Mouse (Mus musculus) ES-E14 (cell line): ENCODE measurements around the gene 4933430I17Rik. TPM values are rescaled to one million over a fixed set of nuclear protein-coding genes. Genes with fewer than 3 reads are reported as not detected.

Experiments
- DNase-seq: peaks from one replicate; pipeline ENCODE4 v3.0.0-alpha.2; 2013; ENCODE audit warnings: low read depth, low spot score
- H3K27ac ChIP-seq: 2 replicates; pipeline ENCODE4 v1.5.1; 2012; ENCODE audit warnings: low read depth, mild to moderate bottlenecking, low read length, moderate library complexity, mixed read lengths; ENCODE audit not compliant: poor library complexity, insufficient read depth, severe bottlenecking
- H3K36me3 ChIP-seq: 2 replicates; pipeline ENCODE4 v1.6.1; 2012; ENCODE audit warnings: mild to moderate bottlenecking, low read length, moderate library complexity, mixed read lengths; ENCODE audit not compliant: control insufficient read depth, poor library complexity, insufficient read depth, severe bottlenecking
- H3K4me1 ChIP-seq, 2 experiments: fragments of 150-350 bp in 1 of 2; sonication (generic) in 1 of 2; 2 replicates each; pipeline ENCODE4 v1.6.1; 2012; ENCODE audit warnings: low read length in 2 of 2, mild to moderate bottlenecking in 1 of 2, mixed read lengths in 1 of 2; ENCODE audit not compliant: control insufficient read depth in 2 of 2, insufficient read depth in 2 of 2, poor library complexity in 1 of 2
- H3K4me3 ChIP-seq, 2 experiments: fragments of 150-350 bp in 1 of 2; sonication (generic) in 1 of 2; 2 replicates each; pipeline ENCODE4 v1.5.1; 2012; ENCODE audit warnings: low read length in 2 of 2, low read depth in 1 of 2, mild to moderate bottlenecking in 1 of 2, mixed read lengths in 1 of 2; ENCODE audit not compliant: insufficient read depth in 1 of 2, poor library complexity in 1 of 2, severe bottlenecking in 1 of 2
- H3K9ac ChIP-seq: 2 replicates; pipeline ENCODE4 v1.6.1; 2012; ENCODE audit warnings: low read depth, mild to moderate bottlenecking, low read length, mixed read lengths; ENCODE audit not compliant: poor library complexity, insufficient read depth, severe bottlenecking
- H3K9me3 ChIP-seq: fragments of 150-350 bp; sonication (generic); 2 replicates; pipeline ENCODE4 v1.6.1; 2012; ENCODE audit warnings: low read depth, mild to moderate bottlenecking, low read length; ENCODE audit not compliant: control insufficient read depth, insufficient read depth
- CHD2 ChIP-seq: IDR thresholded peaks from 2 replicates; pipeline ENCODE4 v1.6.1; 2014; ENCODE audit warnings: mild to moderate bottlenecking, low read depth, low read length, inconsistent platforms
- HCFC1 ChIP-seq: IDR thresholded peaks from 2 replicates; pipeline ENCODE4 v1.6.1; 2012; ENCODE audit warnings: low read length, inconsistent platforms, borderline replicate concordance; ENCODE audit not compliant: insufficient read depth
- MAFK ChIP-seq: IDR thresholded peaks from 2 replicates; pipeline ENCODE4 v1.6.1; 2014; ENCODE audit warnings: mild to moderate bottlenecking, low read depth, low read length, inconsistent platforms; ENCODE audit not compliant: insufficient read depth
- ZC3H11A ChIP-seq: IDR thresholded peaks from 2 replicates; pipeline ENCODE4 v1.6.1; 2012; ENCODE audit warnings: low read depth, mild to moderate bottlenecking, inconsistent platforms, low read length, borderline replicate concordance
- ZNF384 ChIP-seq: IDR thresholded peaks from 2 replicates; pipeline ENCODE4 v1.6.1; 2012; ENCODE audit warnings: low read depth, low read length, inconsistent platforms
- in situ Hi-C, 2 experiments: fragments of 600-800 bp; cut with MboI; formaldehyde crosslinking; loops; one replicate each; pipeline ENCODE4 v1.15.1; 2025; ENCODE audit warnings: low sequenced_read_pairs in 2 of 2, inconsistent platforms in 1 of 2; ENCODE audit not compliant: unreplicated experiment in 2 of 2
- total RNA-seq: library from RNA; depleted of rRNA; stranded (reverse); fragments of 300-350 nt; gene quantifications from 2 replicates; pipeline ENCODE4 v1.2.3, GENCODE M21; 2012

The 4933430I17Rik gene
- total RNA-seq, 1 experiment = 0.27 TPM

DNA sequence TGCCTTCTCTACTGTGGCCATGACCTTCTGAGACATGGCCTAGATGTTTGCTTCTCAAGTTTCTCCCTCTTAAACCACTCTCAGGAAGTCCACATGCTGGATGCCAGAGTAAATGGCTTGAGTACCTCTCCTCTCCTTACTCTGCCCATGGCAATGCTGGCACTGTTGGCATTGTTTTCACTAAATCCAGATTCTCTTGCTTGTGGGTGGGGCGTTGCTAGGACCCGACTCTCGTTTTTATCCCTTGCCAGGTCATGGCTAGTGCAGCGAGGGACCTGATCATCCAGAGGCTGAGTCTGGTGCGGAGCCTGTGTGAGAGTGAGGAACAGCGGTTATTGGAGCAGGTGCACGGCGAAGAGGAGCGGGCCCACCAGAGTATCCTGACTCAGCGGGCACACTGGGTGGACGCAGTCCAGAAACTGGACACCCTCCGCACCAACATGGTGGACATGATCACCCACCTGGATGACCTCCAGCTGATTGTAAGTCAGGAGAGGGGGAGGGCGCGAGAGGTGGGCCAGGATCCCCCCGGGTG, 38.9 kb upstream of the 4933430I17Rik start:
- in situ Hi-C loops = no loop called here
- H3K4me1 ChIP-seq = peaks cover 0 to 4% of the 10 kb centered on the region in 2 experiments; a peak in 2 of 4 replicates
- no peak overlapping the region for H3K27ac ChIP-seq
- H3K4me3 ChIP-seq = no peak overlapping the region
- H3K36me3 ChIP-seq = peaks cover 7% of the 10 kb centered on the region; the same call in 1 of the 2 replicates
- TF ChIP-seq HCFC1 (no peak), ZNF384 (no peak), ZC3H11A (no peak), MAFK (no peak), CHD2 (no peak)
- H3K9me3 ChIP-seq = no peaks in the 10 kb centered on the region
- H3K9ac ChIP-seq = no peak overlapping the region
- DNase-seq = no peak

DNA sequence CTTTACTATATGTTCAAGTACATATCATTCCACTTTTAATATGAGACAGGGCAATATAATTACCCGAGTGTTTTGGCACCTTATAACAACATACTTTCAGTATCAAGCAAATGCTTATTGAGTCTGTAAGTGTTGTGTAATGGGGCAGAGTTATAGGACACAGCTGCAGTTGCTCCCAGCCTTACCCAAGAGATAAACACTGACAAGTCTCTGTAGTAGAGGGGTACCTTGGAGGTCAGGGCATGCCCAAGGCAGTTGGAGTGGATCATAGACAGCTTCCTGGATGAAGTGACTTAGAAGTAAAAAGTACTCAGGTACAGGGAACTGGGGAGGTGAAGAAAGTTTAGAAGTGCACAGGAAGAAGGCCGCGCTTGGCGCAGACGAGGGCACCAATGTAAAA, 38.0 kb upstream of the 4933430I17Rik start:
- DNase-seq = no peak
- no peak for TF ChIP-seq ZNF384
- no peak for TF ChIP-seq ZC3H11A
- no peak for TF ChIP-seq CHD2
- no peak for TF ChIP-seq MAFK
- no peak for TF ChIP-seq HCFC1
- Histone ChIP-seq H3K4me1 (peaks cover 0 to 4% of the 10 kb centered on the region in 2 experiments; a peak in 2 of 4 replicates), H3K9ac (no peak overlapping the region), H3K9me3 (no peaks in the 10 kb centered on the region), H3K4me3 (no peak overlapping the region), H3K27ac (no peak overlapping the region), H3K36me3 (peaks cover 7% of the 10 kb centered on the region; the same call in 1 of the 2 replicates)
- in situ Hi-C loops = no loop called here

DNA sequence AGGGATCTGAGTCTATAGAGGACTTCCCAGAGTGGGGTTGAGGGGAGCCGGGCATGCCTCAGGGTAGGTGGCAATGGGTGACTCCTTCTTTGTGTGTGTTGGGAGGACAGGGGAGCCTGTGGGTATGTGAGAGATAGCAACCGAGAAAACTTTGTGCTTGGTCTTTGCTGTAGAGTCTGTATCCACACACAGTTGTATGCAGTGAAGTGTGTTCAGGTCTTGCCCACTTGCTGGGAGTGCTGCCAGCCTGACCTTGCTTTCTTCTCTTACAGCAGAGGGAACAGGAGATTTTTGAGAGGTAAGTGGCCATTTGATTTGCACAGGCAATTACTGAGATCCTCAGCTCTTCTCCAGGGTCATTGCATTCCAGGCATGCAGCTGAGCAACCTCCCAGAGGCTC, 37.3 kb upstream of the 4933430I17Rik start:
- Histone ChIP-seq H3K36me3 (peaks cover 7% of the 10 kb centered on the region; the same call in 1 of the 2 replicates), H3K9ac (no peak overlapping the region), H3K27ac (no peak overlapping the region), H3K9me3 (no peaks in the 10 kb centered on the region), H3K4me3 (no peak overlapping the region), H3K4me1 (peaks cover 0 to 4% of the 10 kb centered on the region in 2 experiments; a peak in 2 of 4 replicates)
- no peak for DNase-seq
- in situ Hi-C loops = no loop called here
- TF ChIP-seq HCFC1 = no peak
- no peak for TF ChIP-seq ZC3H11A
- no peak for TF ChIP-seq MAFK
- no peak for TF ChIP-seq CHD2
- no peak for TF ChIP-seq ZNF384

DNA sequence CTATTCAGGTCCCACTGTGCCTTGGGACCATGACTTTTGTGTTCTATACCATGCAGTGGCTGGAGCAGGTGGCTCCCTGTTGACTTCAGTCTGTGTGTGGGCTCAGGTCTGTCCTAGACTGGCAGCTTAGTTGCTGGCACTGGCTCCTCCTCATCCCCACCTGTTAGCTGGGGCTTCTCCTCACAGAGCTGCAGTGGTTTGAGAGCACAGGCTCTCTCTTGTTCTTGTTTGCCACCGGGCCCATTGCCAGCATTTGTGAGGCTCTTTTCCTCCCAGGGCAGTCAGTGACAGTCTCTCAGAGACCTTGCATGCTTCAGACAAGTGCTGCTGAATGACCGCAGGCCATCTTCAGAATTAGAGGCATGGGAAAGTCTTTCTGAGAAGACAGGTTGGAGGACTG, 32.5 kb upstream of the 4933430I17Rik start:
- Histone ChIP-seq H3K9me3 (no peaks in the 10 kb centered on the region), H3K27ac (no peak overlapping the region), H3K9ac (no peak overlapping the region), H3K4me1 (no peaks in the 10 kb centered on the region), H3K4me3 (no peak overlapping the region), H3K36me3 (peaks cover 9% of the 10 kb centered on the region; the same call in 1 of the 2 replicates)
- no peak for TF ChIP-seq MAFK
- no peak for DNase-seq
- in situ Hi-C loops = no loop called here

DNA sequence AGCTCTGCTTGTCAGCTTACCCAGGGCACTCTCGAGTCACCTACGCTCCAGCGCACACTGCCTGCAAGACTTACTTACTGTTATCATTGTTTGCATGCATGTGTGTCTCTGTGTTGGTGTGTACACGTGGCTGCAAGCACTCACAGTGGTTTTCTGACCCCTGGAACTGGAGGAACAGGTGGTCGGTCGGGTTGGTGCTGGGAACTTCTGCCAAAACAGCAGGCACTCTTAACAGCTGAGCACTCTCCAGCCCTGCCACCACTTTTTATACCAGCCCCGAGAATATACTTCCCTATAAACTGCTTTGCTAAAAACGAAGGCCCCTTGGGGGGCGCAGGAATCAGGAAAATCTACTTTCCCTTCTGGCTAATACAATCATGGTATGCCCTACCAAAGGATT, 30.9 kb upstream of the 4933430I17Rik start:
- H3K4me1 ChIP-seq = no peaks in the 10 kb centered on the region
- in situ Hi-C loops = no loop called here
- TF ChIP-seq CHD2 = no peak
- TF ChIP-seq MAFK = no peak
- TF ChIP-seq ZNF384 = no peak
- TF ChIP-seq ZC3H11A = no peak
- no peak for TF ChIP-seq HCFC1
- no peak for DNase-seq
- no peaks in the 10 kb centered on the region for H3K9me3 ChIP-seq
- H3K27ac ChIP-seq = no peak overlapping the region
- H3K4me3 ChIP-seq = no peak overlapping the region
- no peak overlapping the region for H3K9ac ChIP-seq
- peaks cover 6% of the 10 kb centered on the region; the same call in 1 of the 2 replicates for H3K36me3 ChIP-seq
